Mouse (Mus musculus): ENCODE measurements around the gene Tmub1. TPM values are rescaled to one million over a fixed set of nuclear protein-coding genes. Genes with fewer than 3 reads are reported as not detected.

The Tmub1 gene
- polyA plus RNA-seq (2012; rRNA removed) (5.3 and 7.6 TPM in 2 replicates), polyA plus RNA-seq (2014; fragmentation: Nextera tagmentation; extraction: Ambion mirVana) (4.0 and 6.5 TPM in 2 replicates)

GRCm38 (mm10) chr5:24447624-24448298 is at the start of gene Tmub1:
TSS of gene Tmub1 (minus strand) at chr5:24447854.
- Histone ChIP-seq H3K4me3 (ENCODE audit: insufficient read depth in 1 of 2, low read depth in 2 of 2, low read length in 2 of 2) (peak within 1 kb of the TSS; percentile 57 to 62), H3K36me3 (replicated peaks; ENCODE audit: control insufficient read depth, insufficient read depth, low read depth) (no peaks in the 10 kb centered on the region), H3K9me3 (ENCODE audit: control insufficient read depth, low read length) (no peaks in the 10 kb centered on the region), H3K27me3 (ENCODE audit: control insufficient read depth, insufficient read depth, low read length) (no peaks in the 10 kb centered on the region), H3K27ac (peak within 1 kb of the TSS; percentile 5; the same call in 1 of the 2 replicates), H3K4me2 (ENCODE audit: low read depth) (peak within 1 kb of the TSS; percentile 79), H3K4me1 (replicated peaks; ENCODE audit: control insufficient read depth in 2 of 2, insufficient read depth in 2 of 2, low read length in 1 of 2) (peaks cover 24 to 25% of the 10 kb centered on the region in 2 experiments), H3K9ac (replicated peaks) (peak within 1 kb of the TSS; percentile 54)
- ATAC-seq (ENCODE audit: insufficient read depth) (peak; percentile 61), DNase-seq (ENCODE audit: low read depth in 3 of 3, low spot score in 3 of 3) (peak; percentile 67 to 73 (median 68))
- 3% methylated on average over 34 of the region's 34 CpGs for WGBS (ENCODE audit: insufficient replicate concordance)
- TF ChIP-seq CTCF (IDR thresholded peaks at IDR 0.05; ENCODE audit: low read depth) (no peak), EP300 (IDR thresholded peaks at IDR 0.05; ENCODE audit: low read depth) (no peak)

- ATAC-seq (ENCODE audit: insufficient read depth) (no peak), DNase-seq (ENCODE audit: low read depth in 3 of 3, low spot score in 3 of 3) (no peak)
- Histone ChIP-seq H3K9ac (replicated peaks) (no peak overlapping the region), H3K9me3 (ENCODE audit: control insufficient read depth, low read length) (no peaks in the 10 kb centered on the region), H3K4me3 (ENCODE audit: insufficient read depth in 1 of 2, low read depth in 2 of 2, low read length in 2 of 2) (no peak overlapping the region), H3K36me3 (replicated peaks; ENCODE audit: control insufficient read depth, insufficient read depth, low read depth) (peaks cover 11% of the 10 kb centered on the region; the same call in 1 of the 2 replicates), H3K4me2 (ENCODE audit: low read depth) (no peak overlapping the region), H3K27ac (no peak overlapping the region), H3K4me1 (replicated peaks; ENCODE audit: control insufficient read depth in 2 of 2, insufficient read depth in 2 of 2, low read length in 1 of 2) (no peaks in the 10 kb centered on the region), H3K27me3 (ENCODE audit: control insufficient read depth, insufficient read depth, low read length) (no peaks in the 10 kb centered on the region)
- TF ChIP-seq EP300 (IDR thresholded peaks at IDR 0.05; ENCODE audit: low read depth), result no peak
- TF ChIP-seq CTCF (IDR thresholded peaks at IDR 0.05; ENCODE audit: low read depth), result no peak
- 75% methylated on average over 6 of the region's 6 CpGs for WGBS (ENCODE audit: insufficient replicate concordance)
Measured at GRCm38 (mm10) chr5:24496756-24497155, 49.1 kb upstream of the Tmub1 start.

- Histone ChIP-seq H3K9ac (replicated peaks) (no peak overlapping the region), H3K9me3 (ENCODE audit: control insufficient read depth, low read length) (no peaks in the 10 kb centered on the region), H3K36me3 (replicated peaks; ENCODE audit: control insufficient read depth, insufficient read depth, low read depth) (peaks cover 12% of the 10 kb centered on the region), H3K27me3 (ENCODE audit: control insufficient read depth, insufficient read depth, low read length) (no peaks in the 10 kb centered on the region), H3K4me1 (replicated peaks; ENCODE audit: control insufficient read depth in 2 of 2, insufficient read depth in 2 of 2, low read length in 1 of 2) (no peaks in the 10 kb centered on the region), H3K4me2 (ENCODE audit: low read depth) (no peak overlapping the region), H3K4me3 (ENCODE audit: insufficient read depth in 1 of 2, low read depth in 2 of 2, low read length in 2 of 2) (no peak overlapping the region), H3K27ac (no peak overlapping the region)
- no peak for ATAC-seq (ENCODE audit: insufficient read depth)
- DNase-seq (ENCODE audit: low read depth in 3 of 3, low spot score in 3 of 3), result no peak
- WGBS (ENCODE audit: insufficient replicate concordance), result 84% methylated on average over 15 of the region's 15 CpGs
- TF ChIP-seq CTCF (IDR thresholded peaks at IDR 0.05; ENCODE audit: low read depth), result no peak
- TF ChIP-seq EP300 (IDR thresholded peaks at IDR 0.05; ENCODE audit: low read depth), result no peak
Measured at GRCm38 (mm10) chr5:24495019-24495418, 47.4 kb upstream of the Tmub1 start.

- Histone ChIP-seq H3K36me3 (replicated peaks; ENCODE audit: control insufficient read depth, insufficient read depth, low read depth) (peaks cover 15% of the 10 kb centered on the region), H3K27me3 (ENCODE audit: control insufficient read depth, insufficient read depth, low read length) (no peaks in the 10 kb centered on the region), H3K9ac (replicated peaks) (no peak overlapping the region), H3K27ac (no peak overlapping the region), H3K4me3 (ENCODE audit: insufficient read depth in 1 of 2, low read depth in 2 of 2, low read length in 2 of 2) (no peak overlapping the region), H3K9me3 (ENCODE audit: control insufficient read depth, low read length) (no peaks in the 10 kb centered on the region), H3K4me1 (replicated peaks; ENCODE audit: control insufficient read depth in 2 of 2, insufficient read depth in 2 of 2, low read length in 1 of 2) (no peaks in the 10 kb centered on the region), H3K4me2 (ENCODE audit: low read depth) (no peak overlapping the region)
- ATAC-seq (ENCODE audit: insufficient read depth), result no peak
- no peak for TF ChIP-seq CTCF (IDR thresholded peaks at IDR 0.05; ENCODE audit: low read depth)
- no peak for TF ChIP-seq EP300 (IDR thresholded peaks at IDR 0.05; ENCODE audit: low read depth)
- DNase-seq (ENCODE audit: low read depth in 3 of 3, low spot score in 3 of 3), result no peak
- 78% methylated on average over 16 of the region's 16 CpGs for WGBS (ENCODE audit: insufficient replicate concordance)
Measured at GRCm38 (mm10) chr5:24492546-24493285, 45.1 kb upstream of the Tmub1 start.

GRCm38 (mm10) chr5:24490413-24490920 is 42.8 kb upstream of the Tmub1 start:
- H3K27ac ChIP-seq, result no peak overlapping the region
- H3K4me3 ChIP-seq (ENCODE audit: insufficient read depth in 1 of 2, low read depth in 2 of 2, low read length in 2 of 2), result no peak overlapping the region
- ATAC-seq (ENCODE audit: insufficient read depth), result no peak
- TF ChIP-seq EP300 (IDR thresholded peaks at IDR 0.05; ENCODE audit: low read depth) (no peak), CTCF (IDR thresholded peaks at IDR 0.05; ENCODE audit: low read depth) (no peak)
- H3K4me1 ChIP-seq (replicated peaks; ENCODE audit: control insufficient read depth in 2 of 2, insufficient read depth in 2 of 2, low read length in 1 of 2), result no peaks in the 10 kb centered on the region
- no peaks in the 10 kb centered on the region for H3K9me3 ChIP-seq (ENCODE audit: control insufficient read depth, low read length)
- 82% methylated on average over 14 of the region's 14 CpGs for WGBS (ENCODE audit: insufficient replicate concordance)
- H3K27me3 ChIP-seq (ENCODE audit: control insufficient read depth, insufficient read depth, low read length), result no peaks in the 10 kb centered on the region
- DNase-seq (ENCODE audit: low read depth in 3 of 3, low spot score in 3 of 3), result no peak
- no peak overlapping the region for H3K9ac ChIP-seq (replicated peaks)
- H3K4me2 ChIP-seq (ENCODE audit: low read depth), result no peak overlapping the region
- peaks cover 15% of the 10 kb centered on the region for H3K36me3 ChIP-seq (replicated peaks; ENCODE audit: control insufficient read depth, insufficient read depth, low read depth)

All from liver, embryonic 14.5 days (tissue).